Mouse (Mus musculus): Measurements from ENCODE around the gene Vps36.

DNA sequence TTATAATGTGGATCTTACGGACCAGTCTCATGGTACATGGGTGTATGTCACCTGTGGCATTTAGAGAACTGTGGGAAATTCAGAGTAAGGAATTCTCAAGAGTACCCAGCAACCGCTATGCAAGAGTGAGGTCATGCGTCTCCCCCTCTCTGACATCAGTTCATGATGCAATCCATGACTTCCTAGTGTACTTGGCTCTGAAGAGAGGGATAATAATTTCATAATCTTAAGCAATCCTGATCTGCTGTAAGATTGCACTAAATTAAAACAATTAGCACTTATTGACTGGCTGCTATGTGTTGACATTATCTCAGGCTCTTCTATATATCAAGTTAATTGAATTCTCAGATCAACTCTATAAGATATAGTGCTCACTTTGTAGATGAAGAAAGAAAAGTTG lies 74.2 kb downstream of the Vps36 start:
- TF ChIP-seq CTCF (IDR thresholded peaks at IDR 0.05; ENCODE audit: low read depth, low read length) = no peak
- no peak for TF ChIP-seq POLR2A (IDR thresholded peaks at IDR 0.05; ENCODE audit: insufficient read depth, low read length)
- TF ChIP-seq EP300 (IDR thresholded peaks at IDR 0.05; ENCODE audit: insufficient read depth, low read depth, low read length) = no peak

All from ES-Bruce4 (cell line).